In the genomic region with DNA sequence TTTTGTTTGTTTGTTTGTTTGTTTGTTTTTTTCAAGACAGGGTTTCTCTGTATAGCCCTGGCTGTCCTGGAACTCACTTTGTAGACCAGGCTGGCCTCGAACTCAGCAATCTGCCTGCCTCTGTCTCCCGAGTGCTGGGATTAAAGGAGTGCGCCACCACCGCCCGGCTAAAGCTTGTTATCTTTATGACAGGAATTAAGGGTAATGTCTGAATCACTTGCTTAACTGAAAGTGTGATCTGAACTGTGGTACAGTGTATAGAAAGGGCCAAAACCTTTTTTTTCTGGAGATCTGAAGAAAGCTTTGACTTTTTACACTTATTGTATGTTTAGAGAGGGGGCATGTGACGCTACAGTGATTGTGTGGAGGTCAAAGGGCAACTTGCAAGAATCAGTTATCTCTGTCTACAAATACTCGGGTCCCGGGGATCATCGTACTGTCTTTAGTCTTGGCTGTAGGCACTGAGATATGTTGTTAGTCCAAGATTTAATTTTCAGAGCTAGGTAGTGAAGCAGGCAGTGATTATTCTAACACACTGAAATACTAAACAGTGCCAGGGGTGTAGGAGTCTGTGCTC, we compare ENCODE assay signal across 18 mouse cellular contexts. TPM values are rescaled to one million over a fixed set of nuclear protein-coding genes. Genes with fewer than 3 reads are reported as not detected.
DNase-seq lines count a peak whose midpoint lies in the region; ATAC-seq and TF ChIP-seq lines count a peak whose summit lies in the region.
"Had no signal": no experiment of that assay in that cellular context is flagged by ENCODE, and none has a peak within 500 bp of the region (broad histone marks: within the 10 kb centered on the region; RNA-seq: fewer than 3 reads in every experiment).

No protein-coding gene starts in this region.

- no peaks in the 10 kb centered on the region for H3K9me3 ChIP-seq in embryonic facial prominence, embryonic 11.5 days (replicated peaks; ENCODE audit: control insufficient read depth, low read length)
- no peaks in the 10 kb centered on the region for H3K9me3 ChIP-seq in embryonic facial prominence, embryonic 10.5 days
- no peaks in the 10 kb centered on the region for H3K9me3 ChIP-seq in MEL (replicated peaks; ENCODE audit: insufficient read depth, low read length)
- H3K9me3 ChIP-seq in liver, postnatal 0 days (ENCODE audit: low read length): no peaks in the 10 kb centered on the region
- no peaks in the 10 kb centered on the region for H3K9me3 ChIP-seq in limb, embryonic 10.5 days (replicated peaks)
- H3K9me3 ChIP-seq: embryonic facial prominence, embryonic 12.5 days; forebrain, embryonic 15.5 days; limb, embryonic 15.5 days; midbrain, embryonic 13.5 days; neural tube, embryonic 15.5 days had no signal

- no peak for DNase-seq in embryonic facial prominence, embryonic 11.5 days (ENCODE audit: low spot score)
- DNase-seq in embryonic facial prominence, embryonic 10.5 days (ENCODE audit: low spot score): no peak
- DNase-seq in kidney, adult 2 months: no peak
- no peak for DNase-seq in kidney, postnatal 25 days
- DNase-seq in MEL (ENCODE audit: low read depth, low spot score): no peak
- no peak for DNase-seq in liver, postnatal 0 days
- no peak for DNase-seq in cerebellum, adult 8-10 months
- no peak for DNase-seq in limb, embryonic 10.5 days (ENCODE audit: low spot score)
- DNase-seq: lung, postnatal 14 days; right cerebral cortex, postnatal 4 days; thymus, adult 2 months had no signal

- TF ChIP-seq CTCF in kidney, adult 2 months (conservative IDR thresholded peaks at IDR 0.05; ENCODE audit: insufficient read depth, insufficient read length, low read depth, low read length): no peak
- no peak for TF ChIP-seq CTCF in MEL (IDR thresholded peaks at IDR 0.05 in 2 of 3, conservative IDR thresholded peaks at IDR 0.05 in 1 of 3; ENCODE audit: control insufficient read depth in 1 of 3, insufficient read depth in 1 of 3, low read depth in 2 of 3, low read length in 3 of 3, poor library complexity in 1 of 3, severe bottlenecking in 1 of 3)
- TF ChIP-seq CTCF in liver, postnatal 0 days (IDR thresholded peaks at IDR 0.05; ENCODE audit: low read depth): no peak

- no peak overlapping the region for H3K4me2 ChIP-seq in embryonic facial prominence, embryonic 11.5 days (ENCODE audit: low read depth, low read length)
- peak overlapping the region; percentile 57 for H3K4me2 ChIP-seq in liver, postnatal 0 days (ENCODE audit: low read depth, low read length)
- H3K4me2 ChIP-seq: embryonic facial prominence, embryonic 12.5 days; forebrain, embryonic 15.5 days; limb, embryonic 15.5 days had no signal

- H3K4me3 ChIP-seq in embryonic facial prominence, embryonic 11.5 days (ENCODE audit: low read depth, low read length): no peak overlapping the region
- no peak overlapping the region for H3K4me3 ChIP-seq in embryonic facial prominence, embryonic 10.5 days
- no peak overlapping the region for H3K4me3 ChIP-seq in kidney, adult 2 months (ENCODE audit: insufficient read depth, low read depth, low read length)
- H3K4me3 ChIP-seq in MEL (ENCODE audit: control insufficient read depth in 1 of 2, insufficient read depth in 1 of 2, low read depth in 2 of 2, low read length in 2 of 2): no peak overlapping the region
- no peak overlapping the region for H3K4me3 ChIP-seq in liver, postnatal 0 days (ENCODE audit: low read depth, low read length)
- no peak overlapping the region for H3K4me3 ChIP-seq in limb, embryonic 10.5 days
- H3K4me3 ChIP-seq: embryonic facial prominence, embryonic 12.5 days; forebrain, embryonic 15.5 days; limb, embryonic 15.5 days; midbrain, embryonic 13.5 days; myocyte; neural tube, embryonic 15.5 days had no signal

- TF ChIP-seq POLR2A in kidney, adult 2 months (IDR thresholded peaks at IDR 0.05; ENCODE audit: low read depth, low read length): no peak
- TF ChIP-seq POLR2A in MEL (IDR thresholded peaks at IDR 0.05; ENCODE audit: control insufficient read depth in 1 of 2, insufficient read depth in 1 of 2, low read depth in 1 of 2, low read length in 2 of 2, poor library complexity in 1 of 2): no peak

- TF ChIP-seq RAD21 in MEL (IDR thresholded peaks at IDR 0.05; ENCODE audit: low read depth, low read length): no peak

- no peaks in the 10 kb centered on the region for H3K4me1 ChIP-seq in embryonic facial prominence, embryonic 11.5 days (ENCODE audit: control insufficient read depth, insufficient read depth, low read length)
- peaks cover 27% of the 10 kb centered on the region for H3K4me1 ChIP-seq in embryonic facial prominence, embryonic 10.5 days
- H3K4me1 ChIP-seq in kidney, adult 2 months (ENCODE audit: control insufficient read depth, insufficient read depth, low read length): peaks cover 33% of the 10 kb centered on the region
- peaks cover 29 to 30% of the 10 kb centered on the region in 2 experiments for H3K4me1 ChIP-seq in MEL (ENCODE audit: control insufficient read depth in 1 of 2, insufficient read depth in 2 of 2, low read length in 2 of 2)
- peaks cover 40% of the 10 kb centered on the region for H3K4me1 ChIP-seq in liver, postnatal 0 days (ENCODE audit: insufficient read depth)
- peaks cover 26% of the 10 kb centered on the region for H3K4me1 ChIP-seq in limb, embryonic 10.5 days

- H3K27ac ChIP-seq in embryonic facial prominence, embryonic 11.5 days (replicated peaks; ENCODE audit: low read depth, low read length): 0 out of 2 replicates have a peak overlapping the region, but pooled peaks have one; percentile 28
- no peak overlapping the region for H3K27ac ChIP-seq in embryonic facial prominence, embryonic 10.5 days (replicated peaks)
- H3K27ac ChIP-seq in kidney, adult 2 months (ENCODE audit: insufficient read depth, low read depth, low read length): peak overlapping the region; percentile 59
- no peak overlapping the region for H3K27ac ChIP-seq in MEL (ENCODE audit: control insufficient read depth, low read depth, low read length)
- H3K27ac ChIP-seq in liver, postnatal 0 days (ENCODE audit: low read depth): peak overlapping the region; percentile 36; the same call in 1 of the 2 replicates
- H3K27ac ChIP-seq in limb, embryonic 10.5 days: no peak overlapping the region
- H3K27ac ChIP-seq: embryonic facial prominence, embryonic 12.5 days; forebrain, embryonic 15.5 days; limb, embryonic 15.5 days; midbrain, embryonic 13.5 days; neural tube, embryonic 15.5 days had no signal

- no peaks in the 10 kb centered on the region for H3K36me3 ChIP-seq in embryonic facial prominence, embryonic 11.5 days (replicated peaks; ENCODE audit: control insufficient read depth, insufficient read depth, low read depth, low read length)
- H3K36me3 ChIP-seq in embryonic facial prominence, embryonic 10.5 days (replicated peaks): peaks cover 17% of the 10 kb centered on the region
- H3K36me3 ChIP-seq in kidney, adult 2 months (ENCODE audit: control insufficient read depth, insufficient read depth, low read length): no peaks in the 10 kb centered on the region
- H3K36me3 ChIP-seq in MEL (ENCODE audit: control insufficient read depth in 1 of 2, insufficient read depth in 2 of 2, low read length in 2 of 2): peaks cover 9 to 64% of the 10 kb centered on the region in 2 experiments
- H3K36me3 ChIP-seq in liver, postnatal 0 days (replicated peaks; ENCODE audit: insufficient read depth, low read length): peaks cover 12% of the 10 kb centered on the region
- peaks cover 15% of the 10 kb centered on the region for H3K36me3 ChIP-seq in limb, embryonic 10.5 days
- H3K36me3 ChIP-seq: embryonic facial prominence, embryonic 12.5 days; forebrain, embryonic 15.5 days; midbrain, embryonic 13.5 days; neural tube, embryonic 15.5 days had no signal

- H3K27me3 ChIP-seq in embryonic facial prominence, embryonic 11.5 days (ENCODE audit: control insufficient read depth, insufficient read depth, low read length): no peaks in the 10 kb centered on the region
- no peaks in the 10 kb centered on the region for H3K27me3 ChIP-seq in embryonic facial prominence, embryonic 10.5 days (replicated peaks; ENCODE audit: low read depth, poor library complexity, severe bottlenecking)
- no peaks in the 10 kb centered on the region for H3K27me3 ChIP-seq in kidney, adult 2 months (replicated peaks; ENCODE audit: control insufficient read depth, insufficient read depth, low read length)
- H3K27me3 ChIP-seq in MEL (ENCODE audit: control insufficient read depth in 1 of 2, insufficient read depth in 2 of 2, low read length in 2 of 2): no peaks in the 10 kb centered on the region
- H3K27me3 ChIP-seq in liver, postnatal 0 days (ENCODE audit: insufficient read depth, low read length): no peaks in the 10 kb centered on the region
- no peaks in the 10 kb centered on the region for H3K27me3 ChIP-seq in limb, embryonic 10.5 days (ENCODE audit: low read depth, poor library complexity, severe bottlenecking)
- H3K27me3 ChIP-seq: embryonic facial prominence, embryonic 12.5 days; forebrain, embryonic 15.5 days; limb, embryonic 15.5 days; midbrain, embryonic 13.5 days; neural tube, embryonic 15.5 days had no signal

- TF ChIP-seq EP300 in MEL (IDR thresholded peaks at IDR 0.05; ENCODE audit: low read depth in 1 of 2, low read length in 2 of 2): no peak
- no peak for TF ChIP-seq EP300 in liver, postnatal 0 days (IDR thresholded peaks at IDR 0.05; ENCODE audit: low read depth)

- H3K79me2 ChIP-seq in MEL (ENCODE audit: control insufficient read depth, insufficient read depth, low read length, poor library complexity): peaks cover 78% of the 10 kb centered on the region

- no peak for ATAC-seq in embryonic facial prominence, embryonic 11.5 days (replicated peaks; ENCODE audit: insufficient number of reproducible peaks, low FRiP score, low TSS enrichment, low read depth)
- no peak for ATAC-seq in liver, postnatal 0 days
- ATAC-seq: CD4-positive, CD25-positive, alpha-beta regulatory T cell, adult 4 months; forebrain, embryonic 15.5 days; midbrain, embryonic 13.5 days had no signal

- no peak overlapping the region for H3K9ac ChIP-seq in embryonic facial prominence, embryonic 11.5 days (replicated peaks; ENCODE audit: low read length)
- H3K9ac ChIP-seq in MEL (ENCODE audit: control insufficient read depth, low read depth, low read length, poor library complexity, severe bottlenecking): no peak overlapping the region
- H3K9ac ChIP-seq in liver, postnatal 0 days (replicated peaks): 0 out of 2 replicates have a peak overlapping the region, but pooled peaks have one; percentile 8
- H3K9ac ChIP-seq: embryonic facial prominence, embryonic 12.5 days; forebrain, embryonic 15.5 days; limb, embryonic 15.5 days; midbrain, embryonic 13.5 days; neural tube, embryonic 15.5 days had no signal

- WGBS in embryonic facial prominence, embryonic 11.5 days: 84% methylated on average over 9 of the region's 9 CpGs
- whole genome bisulfite sequencing in embryonic facial prominence, embryonic 10.5 days: 87% methylated on average over 9 of the region's 9 CpGs
- WGBS in kidney, adult 2 months: 40% methylated on average over 9 of the region's 9 CpGs
- 39% methylated on average over 9 of the region's 9 CpGs for WGBS in liver, postnatal 0 days (ENCODE audit: insufficient replicate concordance)
- 80% methylated on average over 9 of the region's 9 CpGs for WGBS in limb, embryonic 10.5 days

RNA-seq across cellular contexts. Expression of a gene that starts 3.7 kb away (rescaled TPM):
- 223 and 251 TPM in 2 replicates for polyA plus RNA-seq in embryonic facial prominence, embryonic 11.5 days (2014; fragmentation: Nextera tagmentation; extraction: Ambion mirVana)
- polyA plus RNA-seq in embryonic facial prominence, embryonic 10.5 days (2016; fragmentation: Nextera tagmentation; extraction: Ambion mirVana): 198 and 205 TPM in 2 replicates
- 97.5 and 119 TPM in 2 replicates for polyA plus RNA-seq in kidney, adult 2 months (2012; rRNA removed)
- 79.5 and 83.9 TPM in 2 replicates for total RNA-seq in MEL (2012; rRNA removed)
- 100 to 1,000 TPM; 139 to 336 TPM for polyA plus RNA-seq in MEL (2012; ENCODE audit: insufficient read depth in 1 of 2, insufficient read length in 2 of 2, low read depth in 1 of 2, low replicate concordance in 2 of 2, missing spikeins in 1 of 2)
- 141 and 143 TPM in 2 replicates for polyA plus RNA-seq in liver, postnatal 0 days (2015; fragmentation: Nextera tagmentation; extraction: Ambion mirVana)
- polyA plus RNA-seq in limb, embryonic 10.5 days (2016; fragmentation: Nextera tagmentation; extraction: Ambion mirVana): 184 and 206 TPM in 2 replicates

RNA-seq across cellular contexts. Expression of a gene that starts 44.3 kb away (rescaled TPM):
- 34.7 and 38.5 TPM in 2 replicates for polyA plus RNA-seq in embryonic facial prominence, embryonic 11.5 days (2014; fragmentation: Nextera tagmentation; extraction: Ambion mirVana)
- polyA plus RNA-seq in embryonic facial prominence, embryonic 10.5 days (2016; fragmentation: Nextera tagmentation; extraction: Ambion mirVana): 43.6 and 46.9 TPM in 2 replicates
- 15.4 and 17.4 TPM in 2 replicates for polyA plus RNA-seq in kidney, adult 2 months (2012; rRNA removed)
- 20.0 and 22.2 TPM in 2 replicates for total RNA-seq in MEL (2012; rRNA removed)
- polyA plus RNA-seq in MEL (2012; ENCODE audit: insufficient read depth in 1 of 2, insufficient read length in 2 of 2, low read depth in 1 of 2, low replicate concordance in 2 of 2, missing spikeins in 1 of 2): 10 to 100 TPM in 1 of 2 experiments, not detected in 1; 24.7 TPM
- 4.8 and 4.9 TPM in 2 replicates for polyA plus RNA-seq in liver, postnatal 0 days (2015; fragmentation: Nextera tagmentation; extraction: Ambion mirVana)
- 43.7 and 50.8 TPM in 2 replicates for polyA plus RNA-seq in limb, embryonic 10.5 days (2016; fragmentation: Nextera tagmentation; extraction: Ambion mirVana)

Comparison
In these comparisons a context has a peak if more than half of its experiments do, and no peak if none do; other contexts are left out.
1. H3K27ac ChIP-seq: peak in embryonic facial prominence, embryonic 11.5 days (single experiment), kidney, adult 2 months (single experiment) and liver, postnatal 0 days (single experiment); none in embryonic facial prominence, embryonic 10.5 days (single experiment), MEL (single experiment) and limb, embryonic 10.5 days (single experiment).